Mouse (Mus musculus) heart, postnatal 25 days (tissue): ENCODE data around the gene Dcdc2b. TPM values are rescaled to one million over a fixed set of nuclear protein-coding genes. Genes with fewer than 3 reads are reported as not detected.
A peak's percentile ranks its signal among the peaks of the same experiment; 100 is the strongest.

Experiments used
- DNase-seq: peaks from one replicate; pipeline ENCODE4 v3.0.0; 2022; ENCODE audit warnings: low spot score
- intact Hi-C: fragments of 180-260 bp; cut with DNase I; formaldehyde crosslinking; loops from one replicate; pipeline ENCODE4 v1.15.1; 2025
- total RNA-seq, 2 experiments: library from RNA; stranded (reverse); gene quantifications; 2 replicates each; pipeline ENCODE4 v1.2.3; 2021

Dcdc2b gene
- total RNA-seq, result 1 to 10 TPM in 1 of 2 experiments, under 1 TPM in 1; 0.61 to 1.5 TPM

DNA sequence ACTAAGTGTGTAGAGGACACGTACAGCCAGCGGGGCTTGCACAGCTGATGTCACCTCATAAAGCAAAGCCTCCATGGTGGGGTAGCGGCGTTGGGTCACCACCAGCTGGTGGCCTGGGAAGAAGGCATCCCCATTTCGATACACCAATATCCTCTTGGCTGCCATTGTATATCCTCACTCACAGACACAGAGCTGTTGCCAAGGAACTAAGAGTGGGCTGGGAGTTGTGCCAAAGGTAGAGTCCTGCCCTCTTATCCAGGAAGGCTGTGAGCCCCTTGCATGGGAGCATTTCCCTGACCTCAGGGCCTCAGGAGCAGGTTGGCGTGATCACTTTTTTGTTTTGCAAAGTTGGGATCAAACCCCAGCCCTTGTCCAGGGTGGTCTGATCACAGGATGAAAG lies at the start of gene Dcdc2b:
TSS of gene Dcdc2b (minus strand) at position 165 of the 400 bp plus-strand sequence.
- intact Hi-C loops, result no loop called here
- DNase-seq, result no peak

DNA sequence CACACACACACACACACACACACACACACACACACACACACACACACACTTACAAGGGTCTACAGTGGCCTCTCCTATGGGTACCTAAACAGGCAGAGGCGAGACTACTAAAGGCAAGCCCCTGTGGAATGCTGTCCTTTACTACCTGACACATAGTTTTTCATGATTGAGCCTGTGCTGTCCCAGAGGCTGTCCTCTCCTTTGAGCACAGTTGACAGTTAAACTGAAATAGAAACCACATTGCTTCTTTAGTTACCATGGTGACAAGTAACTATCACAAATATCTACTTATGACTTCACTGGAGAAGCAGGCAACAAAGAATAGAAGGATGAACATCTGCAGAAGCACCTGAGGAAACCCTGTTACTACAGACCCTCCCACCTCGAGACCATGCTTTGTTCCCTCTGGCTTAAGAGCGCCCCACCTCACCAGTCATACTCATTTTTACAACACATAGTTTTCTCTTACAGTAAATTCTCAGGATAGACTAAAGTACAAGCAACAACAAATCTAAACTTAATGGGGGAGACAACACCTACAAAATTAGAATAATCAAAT lies 48.3 kb upstream of the Dcdc2b start:
- no peak for DNase-seq
- intact Hi-C loops, result no loop called here

DNA sequence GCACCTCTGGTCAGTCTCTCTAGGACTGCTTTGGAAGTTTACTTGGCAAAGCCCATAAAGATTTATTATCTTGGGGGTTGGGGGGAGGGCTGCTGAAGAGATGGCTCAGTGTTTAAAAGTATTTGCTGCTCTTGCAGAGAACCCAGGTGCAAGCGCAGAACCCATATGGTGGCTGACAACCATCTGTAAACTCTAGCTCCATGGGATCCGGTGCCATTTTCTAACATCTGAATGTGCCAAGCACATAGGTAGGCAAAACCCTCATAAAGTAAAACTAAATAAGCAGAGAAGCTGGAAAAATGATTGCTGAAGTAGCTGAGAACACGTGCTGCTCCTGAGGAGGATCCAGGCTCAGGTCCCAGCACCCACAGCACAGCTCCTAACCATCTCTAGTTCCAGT lies 47.5 kb upstream of the Dcdc2b start:
- no peak for DNase-seq
- intact Hi-C loops, result no loop called here

DNA sequence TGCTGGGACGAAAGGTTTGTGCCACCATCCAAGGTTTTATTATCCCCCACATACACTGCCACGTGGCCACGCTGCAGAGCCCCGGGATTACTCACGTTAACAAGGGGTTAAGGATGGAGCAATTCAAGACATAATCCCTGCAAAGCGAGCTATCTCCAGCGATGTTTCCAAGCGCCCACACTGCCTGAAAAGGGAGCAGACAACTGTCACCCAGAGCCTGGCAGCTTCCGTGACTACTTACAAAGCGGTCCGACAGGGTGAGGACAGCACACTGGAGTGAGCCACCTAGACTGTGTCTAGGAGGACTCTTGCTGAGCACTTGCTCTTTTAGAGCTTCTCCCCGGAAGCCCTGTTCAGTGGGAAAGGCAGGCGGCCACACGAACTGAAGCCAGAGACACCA lies 40.7 kb upstream of the Dcdc2b start:
- DNase-seq, result no peak
- intact Hi-C loops, result no loop called here

DNA sequence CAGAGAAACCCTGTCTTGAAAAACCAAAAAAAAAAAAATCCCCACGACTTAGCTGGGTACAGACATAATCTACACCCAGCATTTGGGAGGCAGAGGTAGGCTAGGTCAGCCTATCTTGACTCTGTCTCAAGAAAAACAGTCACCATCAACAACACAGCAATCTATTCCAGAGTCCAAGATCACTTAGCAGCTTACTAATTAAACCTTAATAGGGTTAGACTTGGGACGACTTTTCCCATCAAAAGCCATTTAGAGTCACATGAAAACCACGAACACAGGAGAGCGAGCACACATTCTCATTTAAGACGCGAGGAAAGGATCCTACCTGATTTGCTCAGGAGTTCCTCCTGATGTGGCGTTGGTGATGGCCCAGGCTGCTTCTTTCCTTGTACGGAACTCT lies 36.3 kb upstream of the Dcdc2b start:
- no peak for DNase-seq
- intact Hi-C loops, result no loop called here

DNA sequence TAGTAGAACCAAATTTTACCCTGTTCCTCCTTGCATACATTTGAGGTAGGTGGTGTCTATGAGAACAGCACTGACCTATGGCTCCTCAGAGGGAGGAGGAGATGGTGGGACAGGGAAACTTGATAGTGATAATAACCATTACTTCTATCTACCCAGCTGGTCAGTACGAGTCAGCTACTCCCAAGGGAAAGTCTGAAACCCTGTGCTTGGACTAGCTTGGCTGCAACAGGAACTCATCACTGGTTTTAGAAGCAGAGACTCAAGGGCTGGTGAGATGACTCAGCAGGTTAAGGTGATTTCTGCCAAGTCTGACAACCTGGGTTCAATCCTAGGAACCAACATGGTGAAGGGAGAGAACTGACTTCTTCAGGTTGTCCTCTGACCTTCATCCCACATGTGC lies 34.6 kb upstream of the Dcdc2b start:
- DNase-seq, result no peak
- intact Hi-C loops, result no loop called here

DNA sequence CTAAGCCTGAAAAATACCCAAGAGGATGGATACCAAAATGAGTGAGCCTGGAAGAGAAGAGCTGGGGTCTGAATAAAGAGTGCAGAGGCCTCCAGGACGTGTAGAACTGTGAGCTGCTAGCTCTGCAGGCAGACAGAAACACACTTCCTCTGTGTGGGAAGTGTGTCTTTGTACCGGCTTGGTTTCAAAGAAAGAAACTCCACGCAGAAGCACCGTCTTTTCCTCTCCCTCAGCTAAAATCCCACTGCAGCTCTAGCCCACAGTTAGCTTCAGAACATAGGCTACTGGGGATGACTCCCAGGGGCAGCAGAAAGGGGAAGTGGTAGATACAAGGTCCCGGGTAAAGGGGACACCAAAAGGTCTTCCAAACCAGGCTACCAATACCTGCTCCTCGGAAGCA lies 31.1 kb upstream of the Dcdc2b start:
- intact Hi-C loops, result no loop called here
- DNase-seq, result no peak

DNA sequence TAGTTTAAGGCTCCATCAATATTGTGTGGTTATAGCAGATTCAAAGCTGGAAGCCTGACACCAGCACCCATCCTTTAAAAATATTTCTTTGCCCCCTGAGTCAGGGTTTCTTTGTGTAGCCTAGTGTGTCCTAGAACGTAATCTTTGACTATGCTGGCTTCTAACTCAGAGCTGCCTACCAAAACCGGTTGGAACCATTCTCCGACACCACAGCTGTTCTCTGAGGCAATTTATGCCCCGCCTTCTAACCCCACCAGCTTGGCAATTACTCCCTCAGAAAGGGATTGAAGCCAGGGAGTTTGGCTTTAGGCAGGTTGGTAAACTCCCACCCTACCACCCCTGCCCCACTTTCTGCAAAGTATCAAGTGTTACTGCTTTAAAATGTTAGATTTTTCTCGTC lies 27.7 kb upstream of the Dcdc2b start:
- no peak for DNase-seq
- intact Hi-C loops, result loop anchor here (2.0 kb wide), 1 partner anchor 41 kb away; the partner anchor contains the start of genes Eif3i and Tmem234

DNA sequence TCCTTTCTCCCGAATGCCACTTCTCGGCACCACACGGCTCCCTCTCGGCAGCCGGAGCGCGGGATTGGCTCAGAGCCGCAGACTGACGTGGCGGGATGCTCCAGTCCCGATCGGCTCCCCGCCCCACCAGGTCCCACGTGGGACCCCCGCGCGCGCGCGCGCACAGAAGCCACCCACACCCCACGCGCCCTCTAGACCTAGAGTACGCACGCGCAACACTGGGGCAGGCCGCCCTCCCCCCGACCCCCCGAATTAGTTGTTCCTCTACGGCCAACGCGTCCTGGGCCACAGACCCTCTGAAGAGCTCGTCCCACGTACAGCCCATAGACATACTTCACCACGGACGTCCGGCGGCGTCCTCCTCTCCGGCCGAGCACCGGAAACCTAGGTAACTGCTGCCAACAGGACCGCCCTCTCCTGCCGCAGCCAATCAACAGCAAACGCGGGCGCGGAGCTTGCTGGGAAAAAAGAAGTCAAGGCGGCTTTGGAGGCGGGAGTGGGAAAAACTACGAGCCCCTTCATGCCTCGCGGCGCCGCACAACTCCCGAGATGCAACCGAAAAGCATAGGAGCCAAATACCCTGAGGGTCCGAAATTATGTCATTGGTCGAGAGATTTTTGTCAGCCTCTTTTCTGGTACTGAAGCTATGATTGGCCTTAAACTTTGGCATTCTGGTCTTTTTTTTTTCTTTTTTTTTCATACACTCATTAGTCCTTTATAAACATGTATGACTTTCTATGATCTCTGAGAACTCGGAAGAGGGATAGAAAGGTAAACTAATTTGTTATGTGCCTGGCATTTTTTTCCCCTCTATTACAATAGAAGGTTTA lies 26.8 kb upstream of the Dcdc2b start, which contains the start of gene Txlna:
TSS of gene Txlna (minus strand) at position 428 of the 830 bp plus-strand sequence.
- intact Hi-C loops, result loop anchor here (2.0 kb wide), 1 partner anchor 40 kb away; the partner anchor contains the start of genes Eif3i and Tmem234
- DNase-seq, result peak; percentile 94

DNA sequence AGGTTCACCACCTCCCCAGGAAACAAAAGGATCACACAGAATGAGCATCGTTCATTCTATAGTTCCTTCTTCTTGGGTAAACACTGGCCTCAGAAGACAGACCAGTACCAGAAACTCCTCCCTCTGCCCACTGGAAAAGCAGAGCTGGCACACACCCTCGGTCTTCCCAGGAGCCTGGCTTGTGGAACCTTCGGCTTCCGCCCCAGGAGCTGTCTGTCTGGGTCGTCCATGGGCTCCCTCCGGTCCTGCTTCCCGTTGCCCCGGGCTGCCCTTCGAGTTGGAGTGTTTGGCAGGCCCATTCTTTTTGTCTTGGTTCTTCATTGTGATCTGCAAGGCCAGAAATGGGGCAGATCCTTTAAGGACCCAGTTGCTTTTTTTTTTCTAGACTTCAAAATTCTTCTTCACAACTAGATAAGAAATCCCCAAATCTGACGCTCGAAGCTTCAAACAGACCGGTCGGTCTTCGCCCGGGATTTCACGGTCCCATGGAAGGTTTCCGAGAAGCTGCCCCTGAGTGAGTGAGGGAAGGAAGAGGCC lies 26.1 kb upstream of the Dcdc2b start:
- DNase-seq, result no peak
- intact Hi-C loops, result loop anchor here (2.0 kb wide), 1 partner anchor 39 kb away; the partner anchor contains the start of genes Eif3i and Tmem234

DNA sequence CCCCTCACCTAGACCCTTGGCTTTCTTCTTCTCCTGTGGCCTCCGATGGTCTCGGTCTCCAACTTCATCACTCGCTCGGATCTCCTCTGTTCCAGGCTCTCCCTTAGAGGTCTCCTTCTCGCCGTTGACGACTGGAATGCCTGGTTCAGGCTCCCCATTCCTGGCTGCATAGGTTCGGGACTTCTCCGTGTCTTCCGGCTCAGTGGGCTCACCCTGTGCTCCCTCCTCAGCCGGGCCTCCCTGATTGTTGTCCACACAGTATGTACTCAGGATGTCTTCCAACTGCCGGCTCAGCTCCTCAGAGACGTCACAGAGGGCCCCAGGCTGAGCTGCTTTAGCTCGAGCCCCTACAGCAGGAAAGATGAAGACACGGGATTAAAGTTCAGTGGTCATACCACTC lies 25.2 kb upstream of the Dcdc2b start:
- intact Hi-C loops, result loop anchor here (2.0 kb wide), 1 partner anchor 14 kb away; no protein-coding TSS in a partner anchor
- DNase-seq, result no peak

DNA sequence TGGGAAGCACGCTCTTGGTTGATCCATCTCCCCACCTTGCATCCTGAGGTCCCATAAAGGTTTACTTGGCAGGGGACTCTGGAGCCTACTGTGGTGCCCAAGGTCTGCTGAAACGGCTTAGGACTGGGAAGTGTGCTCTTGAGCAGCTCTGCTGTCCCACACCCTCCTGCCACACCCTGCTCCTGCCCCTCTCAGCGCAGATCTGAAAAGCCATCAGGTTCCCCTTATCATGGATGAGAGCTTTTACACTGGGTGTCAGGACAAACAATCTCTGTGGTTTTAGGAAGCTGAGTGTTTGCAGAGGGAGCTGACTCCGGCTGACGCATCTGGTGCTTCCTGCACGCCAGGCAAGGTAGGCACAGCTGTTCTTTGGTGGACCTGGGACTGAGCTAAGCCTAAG lies 19.8 kb upstream of the Dcdc2b start:
- intact Hi-C loops, result no loop called here
- DNase-seq, result no peak

DNA sequence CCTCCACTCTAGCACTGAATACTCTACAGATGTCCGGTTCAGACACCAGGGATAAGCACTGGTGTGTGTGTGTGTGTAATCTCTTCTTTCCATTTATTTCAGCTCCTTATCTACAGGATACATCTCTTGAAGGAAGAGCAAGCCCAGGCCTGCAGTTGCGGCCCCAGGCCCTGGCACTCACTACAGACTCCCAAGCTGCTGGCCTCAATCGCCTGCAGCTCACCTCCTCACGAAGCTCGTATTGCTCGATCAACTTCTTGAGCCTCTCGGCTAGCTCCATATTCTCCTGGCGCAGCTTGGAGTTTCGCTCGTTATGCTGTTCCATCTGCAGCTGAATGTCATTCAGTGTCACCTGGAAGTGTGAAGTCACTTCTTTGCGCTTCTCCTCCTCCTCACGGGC lies 17.8 kb upstream of the Dcdc2b start:
- DNase-seq, result no peak
- intact Hi-C loops, result no loop called here

DNA sequence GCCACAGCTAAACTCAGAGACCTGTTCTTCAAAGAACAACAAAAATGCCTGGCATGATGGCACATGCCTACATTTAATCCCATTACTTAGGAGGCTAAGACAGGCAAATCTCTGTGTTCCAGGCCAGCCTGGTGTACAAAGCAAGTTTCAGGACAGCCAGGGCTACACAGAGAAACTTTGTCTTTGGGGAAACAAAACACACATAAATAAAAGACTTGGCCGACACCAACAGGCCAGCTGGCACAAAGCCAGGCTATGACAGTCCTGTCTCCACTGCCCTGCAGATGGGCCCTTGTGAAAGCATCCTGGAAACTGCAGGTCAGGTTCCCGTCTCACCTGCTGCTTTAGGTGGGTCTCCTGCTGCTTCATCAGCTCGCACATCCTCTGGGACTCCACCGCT lies 16.9 kb upstream of the Dcdc2b start:
- DNase-seq, result no peak

DNA sequence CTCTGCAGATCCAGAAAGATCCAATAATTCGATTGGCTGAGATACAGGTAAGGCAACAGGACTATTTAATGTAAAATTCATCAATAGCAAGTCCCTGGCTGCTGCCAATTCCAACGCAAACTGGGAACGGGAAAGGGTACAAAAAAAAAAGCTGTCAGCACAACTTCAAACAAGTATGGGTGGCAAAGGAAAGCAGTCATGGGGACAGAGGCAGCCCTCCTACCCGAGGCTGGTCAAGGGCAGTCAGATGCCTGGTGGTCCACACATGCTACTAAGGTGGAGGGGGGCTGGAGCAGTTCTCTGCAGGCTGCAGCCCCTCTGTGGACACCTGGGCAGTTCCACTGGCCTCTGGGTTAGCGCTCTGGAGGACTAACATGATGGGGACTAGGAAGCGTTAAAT lies 12.0 kb upstream of the Dcdc2b start:
- intact Hi-C loops, result no loop called here
- no peak for DNase-seq

More for the DNA sequence above, 16.9 kb upstream of the Dcdc2b start:
- intact Hi-C loops, result no loop called here

DNA sequence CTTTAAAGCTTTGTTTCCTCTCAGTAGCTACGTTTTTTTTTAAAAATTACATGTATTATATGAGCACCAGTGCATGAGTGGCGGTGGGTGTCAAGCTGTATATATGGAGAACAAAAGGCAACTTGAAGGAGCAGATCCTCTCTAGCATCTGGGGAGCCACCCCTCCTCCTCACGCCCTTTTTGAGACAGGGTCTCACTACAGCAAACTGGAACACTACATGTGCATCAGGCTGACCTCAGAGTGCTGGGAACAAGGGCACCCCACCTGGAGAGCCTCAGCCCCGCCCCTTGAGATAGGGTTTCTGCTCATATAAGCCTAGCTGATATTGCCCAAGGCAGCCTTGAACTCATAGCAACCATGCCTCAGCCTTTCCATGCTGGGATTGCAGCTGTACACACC lies 11.4 kb upstream of the Dcdc2b start:
- no peak for DNase-seq
- intact Hi-C loops, result loop anchor here (2.0 kb wide), 1 partner anchor 13 kb away; no protein-coding TSS in a partner anchor

DNA sequence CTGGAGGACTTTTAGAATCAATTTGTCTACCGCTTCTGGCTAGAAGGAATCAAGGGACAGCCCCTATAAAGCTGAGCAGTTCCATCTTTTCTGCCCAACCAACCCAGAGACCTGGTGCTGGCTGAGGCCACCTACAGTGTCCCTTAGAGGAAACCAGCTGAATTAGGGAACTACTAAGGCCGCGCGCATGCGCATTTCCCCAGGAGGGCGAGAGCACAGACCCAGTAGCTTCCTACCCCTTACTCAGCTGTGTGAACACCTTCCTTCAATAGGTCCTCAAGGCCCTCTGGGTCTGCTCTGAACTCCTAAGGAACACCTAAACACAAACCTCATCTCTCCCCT lies 10.9 kb upstream of the Dcdc2b start:
- DNase-seq, result no peak
- intact Hi-C loops, result loop anchor here (2.0 kb wide), 1 partner anchor 14 kb away; no protein-coding TSS in a partner anchor

DNA sequence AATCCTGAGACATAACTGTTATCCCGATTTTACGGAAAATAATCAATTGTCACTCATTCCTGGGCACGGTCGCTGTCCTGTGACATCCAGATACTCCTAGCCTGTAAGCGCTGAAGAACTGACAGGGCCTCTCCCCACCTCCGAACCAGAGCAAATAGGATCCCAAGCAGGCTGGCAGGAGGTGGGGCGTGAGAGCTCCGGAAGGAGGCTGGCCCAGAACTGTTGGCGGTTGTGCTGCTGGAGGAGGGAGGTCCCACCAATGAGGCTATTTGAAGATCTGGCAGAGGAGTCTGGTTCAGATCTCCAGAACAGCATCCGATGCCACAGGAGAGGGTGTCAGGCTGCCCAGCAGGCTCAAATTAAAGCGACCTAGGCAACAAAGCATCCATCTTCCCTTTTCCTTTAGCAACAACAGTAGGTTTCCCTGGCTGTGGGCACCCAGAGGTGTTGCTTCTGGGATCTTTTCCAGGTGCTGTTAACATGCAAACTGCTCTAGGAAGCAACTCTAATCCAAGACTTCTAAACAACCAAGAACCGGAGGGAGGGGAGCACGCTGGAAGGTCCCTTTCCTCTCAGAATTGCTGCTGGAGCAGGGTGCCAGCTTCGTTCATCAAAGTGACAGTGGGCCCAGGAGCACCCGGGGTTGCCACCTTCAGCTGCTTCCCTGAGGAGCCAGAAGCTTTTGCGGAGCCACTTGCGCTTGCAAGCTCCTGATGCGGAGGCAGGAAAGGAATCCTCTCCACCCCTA lies 10.4 kb upstream of the Dcdc2b start:
- intact Hi-C loops, result loop anchor here (2.0 kb wide), 1 partner anchor 14 kb away; no protein-coding TSS in a partner anchor
- peak; percentile 83 for DNase-seq

DNA sequence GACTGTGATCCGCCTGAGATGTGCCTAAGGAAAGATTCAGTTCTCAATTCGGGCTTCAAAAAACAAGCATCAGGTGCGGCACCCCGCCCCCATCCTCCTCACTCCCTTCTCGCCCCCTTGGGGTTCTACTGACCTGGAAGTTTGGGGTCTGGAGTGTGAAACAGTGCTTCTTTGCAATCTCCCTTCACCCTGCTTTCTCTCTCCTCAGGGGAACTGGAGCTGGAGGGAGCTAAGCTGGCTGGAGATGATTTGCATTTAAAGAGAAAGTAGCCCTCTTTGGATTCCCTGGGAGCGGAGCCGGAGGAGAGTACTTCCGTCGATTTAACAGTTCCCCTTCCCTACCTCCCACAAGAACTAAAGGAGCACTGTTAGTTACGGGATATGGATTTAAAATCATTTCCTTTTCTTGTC lies 9.6 kb upstream of the Dcdc2b start, which contains the start of gene Ccdc28b:
TSS of gene Ccdc28b (minus strand) at position 267 of the 411 bp plus-strand sequence.
- intact Hi-C loops, result loop anchor here (2.0 kb wide), 1 partner anchor 15 kb away; no protein-coding TSS in a partner anchor
- no peak for DNase-seq
